Comparison of ENCODE assay signal across 30 mouse cellular contexts in genomic region chr15:60134515-60134914, GRCm38 (mm10).
A peak's percentile ranks its signal among the peaks of the same experiment; 100 is the strongest.
DNase-seq lines count a peak whose midpoint lies in the region; ATAC-seq and TF ChIP-seq lines count a peak whose summit lies in the region.
"Had no signal": no experiment of that assay in that cellular context is flagged by ENCODE, and none has a peak within 500 bp of the region (broad histone marks: within the 10 kb centered on the region; RNA-seq: fewer than 3 reads in every experiment).

No protein-coding gene starts in this region.

- no peak for ATAC-seq in embryonic facial prominence, embryonic 14.5 days (ENCODE audit: low read depth)
- ATAC-seq in limb, embryonic 14.5 days (ENCODE audit: low FRiP score, low read depth) = no peak
- no peak; the same call in 1 of the 2 replicates for ATAC-seq in lung, postnatal 0 days
- ATAC-seq: activated CD4-positive, CD25-positive, alpha-beta regulatory T cell, adult 4 months; forebrain, embryonic 14.5 days; forebrain, postnatal 0 days; hindbrain, embryonic 16.5 days had no signal

- H3K4me2 ChIP-seq in embryonic facial prominence, embryonic 14.5 days (ENCODE audit: low read depth, low read length) = no peak overlapping the region
- no peak overlapping the region for H3K4me2 ChIP-seq in limb, embryonic 14.5 days (replicated peaks; ENCODE audit: low read depth, low read length, severe bottlenecking)
- H3K4me2 ChIP-seq in lung, postnatal 0 days (replicated peaks; ENCODE audit: low read depth, low read length) = no peak overlapping the region
- H3K4me2 ChIP-seq: embryonic facial prominence, embryonic 15.5 days; heart, embryonic 12.5 days; heart, embryonic 15.5 days; hindbrain, embryonic 13.5 days had no signal

- H3K27ac ChIP-seq in embryonic facial prominence, embryonic 14.5 days (replicated peaks; ENCODE audit: low read depth, low read length) = no peak overlapping the region
- no peak overlapping the region for H3K27ac ChIP-seq in embryonic facial prominence, embryonic 10.5 days (replicated peaks)
- no peak overlapping the region for H3K27ac ChIP-seq in limb, embryonic 14.5 days (replicated peaks; ENCODE audit: low read depth, low read length)
- H3K27ac ChIP-seq in limb, embryonic 10.5 days = no peak overlapping the region
- no peak overlapping the region for H3K27ac ChIP-seq in lung, postnatal 0 days (ENCODE audit: low read length)
- H3K27ac ChIP-seq: embryonic facial prominence, embryonic 15.5 days; heart, embryonic 15.5 days; hindbrain, embryonic 10.5 days; hindbrain, embryonic 13.5 days had no signal

- no peak for TF ChIP-seq POLR2A in limb, embryonic 14.5 days (IDR thresholded peaks at IDR 0.05; ENCODE audit: borderline replicate concordance, extremely low read depth, insufficient read depth, insufficient read length)

- no peak overlapping the region for H3K4me3 ChIP-seq in embryonic facial prominence, embryonic 14.5 days (ENCODE audit: low read depth, low read length)
- no peak overlapping the region for H3K4me3 ChIP-seq in embryonic facial prominence, embryonic 10.5 days
- no peak overlapping the region for H3K4me3 ChIP-seq in limb, embryonic 14.5 days (replicated peaks; ENCODE audit: low read length)
- no peak overlapping the region for H3K4me3 ChIP-seq in limb, embryonic 10.5 days
- H3K4me3 ChIP-seq in lung, postnatal 0 days (ENCODE audit: low read depth, low read length) = no peak overlapping the region
- H3K4me3 ChIP-seq: embryonic facial prominence, embryonic 15.5 days; heart, embryonic 12.5 days; heart, embryonic 15.5 days; hindbrain, embryonic 10.5 days; hindbrain, embryonic 13.5 days had no signal

- no peaks in the 10 kb centered on the region for H3K27me3 ChIP-seq in embryonic facial prominence, embryonic 14.5 days (replicated peaks; ENCODE audit: control insufficient read depth, insufficient read depth, low read length)
- H3K27me3 ChIP-seq in embryonic facial prominence, embryonic 10.5 days (replicated peaks; ENCODE audit: low read depth, poor library complexity, severe bottlenecking) = no peaks in the 10 kb centered on the region
- H3K27me3 ChIP-seq in limb, embryonic 14.5 days (ENCODE audit: control insufficient read depth, insufficient read depth, low read length) = no peaks in the 10 kb centered on the region
- no peaks in the 10 kb centered on the region for H3K27me3 ChIP-seq in limb, embryonic 10.5 days (ENCODE audit: low read depth, poor library complexity, severe bottlenecking)
- H3K27me3 ChIP-seq in lung, postnatal 0 days (replicated peaks; ENCODE audit: insufficient read depth, low read length) = no peaks in the 10 kb centered on the region
- H3K27me3 ChIP-seq: CH12.LX; embryonic facial prominence, embryonic 15.5 days; heart, embryonic 12.5 days; heart, embryonic 15.5 days; hindbrain, embryonic 13.5 days had no signal

- DNase-seq in embryonic facial prominence, embryonic 14.5 days (ENCODE audit: low spot score) = peak; percentile 54
- DNase-seq in embryonic facial prominence, embryonic 10.5 days (ENCODE audit: low spot score) = no peak
- peak; percentile 22 for DNase-seq in limb, embryonic 14.5 days (ENCODE audit: low spot score)
- no peak for DNase-seq in limb, embryonic 10.5 days (ENCODE audit: low spot score)
- peak; percentile 35 for DNase-seq in lung, postnatal 0 days (ENCODE audit: low spot score)
- DNase-seq in lung, postnatal 36 days = no peak
- DNase-seq in forelimb bud, embryonic 11.5 days (ENCODE audit: low read depth, low spot score) = peak; percentile 6
- DNase-seq in right cerebral cortex, postnatal 25 days = no peak
- DNase-seq: adrenal gland, adult 8-10 months; adrenal gland, postnatal 25 days; B cell, adult 2 months; cerebellum, adult 11-12 months; cerebellum, adult 8-10 months; cerebellum, postnatal 10 days; cerebellum, postnatal 36 days; embryo, embryonic 11 days; forebrain, postnatal 0 days; gastrocnemius, postnatal 25 days; heart, adult 18-20 months; heart, postnatal 36 days had no signal

- no peak for TF ChIP-seq CTCF in lung, postnatal 0 days (IDR thresholded peaks at IDR 0.05)

- no peaks in the 10 kb centered on the region; the same call in 1 of the 2 replicates for H3K4me1 ChIP-seq in embryonic facial prominence, embryonic 14.5 days (ENCODE audit: control insufficient read depth, insufficient read depth, low read length)
- H3K4me1 ChIP-seq in embryonic facial prominence, embryonic 10.5 days = no peaks in the 10 kb centered on the region
- no peaks in the 10 kb centered on the region for H3K4me1 ChIP-seq in limb, embryonic 14.5 days (ENCODE audit: control insufficient read depth, insufficient read depth, low read length)
- H3K4me1 ChIP-seq in limb, embryonic 10.5 days = no peaks in the 10 kb centered on the region
- H3K4me1 ChIP-seq in lung, postnatal 0 days (ENCODE audit: insufficient read depth, low read depth, low read length) = no peaks in the 10 kb centered on the region
- H3K4me1 ChIP-seq: embryonic facial prominence, embryonic 15.5 days; heart, embryonic 15.5 days; hindbrain, embryonic 10.5 days; hindbrain, embryonic 13.5 days had no signal

- H3K36me3 ChIP-seq in embryonic facial prominence, embryonic 14.5 days (ENCODE audit: control insufficient read depth, insufficient read depth, low read length) = no peaks in the 10 kb centered on the region
- H3K36me3 ChIP-seq in embryonic facial prominence, embryonic 10.5 days (replicated peaks) = no peaks in the 10 kb centered on the region
- H3K36me3 ChIP-seq in limb, embryonic 14.5 days (ENCODE audit: control insufficient read depth, insufficient read depth, low read length) = no peaks in the 10 kb centered on the region
- H3K36me3 ChIP-seq in limb, embryonic 10.5 days = no peaks in the 10 kb centered on the region
- H3K36me3 ChIP-seq in lung, postnatal 0 days (ENCODE audit: insufficient read depth, low read length) = no peaks in the 10 kb centered on the region
- H3K36me3 ChIP-seq: embryonic facial prominence, embryonic 15.5 days; G1E; heart, embryonic 12.5 days; heart, embryonic 15.5 days; hindbrain, embryonic 10.5 days; hindbrain, embryonic 13.5 days had no signal

- no peak for TF ChIP-seq EP300 in lung, postnatal 0 days (IDR thresholded peaks at IDR 0.05)

- no peak overlapping the region for H3K9ac ChIP-seq in embryonic facial prominence, embryonic 14.5 days (ENCODE audit: low read depth, low read length)
- no peak overlapping the region for H3K9ac ChIP-seq in limb, embryonic 14.5 days (ENCODE audit: low read depth, low read length, severe bottlenecking)
- H3K9ac ChIP-seq in lung, postnatal 0 days (replicated peaks; ENCODE audit: low read depth) = no peak overlapping the region
- H3K9ac ChIP-seq: embryonic facial prominence, embryonic 15.5 days; forebrain, postnatal 0 days; heart, embryonic 12.5 days; heart, embryonic 15.5 days; hindbrain, embryonic 13.5 days had no signal

- WGBS in embryonic facial prominence, embryonic 14.5 days = 12% methylated on average over 1 of the region's 1 CpGs
- 35% methylated on average over 1 of the region's 1 CpGs for WGBS in embryonic facial prominence, embryonic 10.5 days
- 17% methylated on average over 1 of the region's 1 CpGs for WGBS in limb, embryonic 14.5 days
- WGBS in limb, embryonic 10.5 days = 70% methylated on average over 1 of the region's 1 CpGs
- WGBS in lung, postnatal 0 days = 9% methylated on average over 1 of the region's 1 CpGs

- no peaks in the 10 kb centered on the region for H3K9me3 ChIP-seq in embryonic facial prominence, embryonic 14.5 days (ENCODE audit: control insufficient read depth, low read length)
- H3K9me3 ChIP-seq in embryonic facial prominence, embryonic 10.5 days = no peaks in the 10 kb centered on the region
- H3K9me3 ChIP-seq in limb, embryonic 14.5 days (ENCODE audit: control insufficient read depth, low read length) = no peaks in the 10 kb centered on the region
- no peaks in the 10 kb centered on the region for H3K9me3 ChIP-seq in limb, embryonic 10.5 days (replicated peaks)
- H3K9me3 ChIP-seq in lung, postnatal 0 days (ENCODE audit: low read length) = no peaks in the 10 kb centered on the region
- H3K9me3 ChIP-seq: embryonic facial prominence, embryonic 15.5 days; G1E; heart, embryonic 12.5 days; heart, embryonic 15.5 days; hindbrain, embryonic 10.5 days; hindbrain, embryonic 13.5 days had no signal

Comparison
In these comparisons a context has a peak if more than half of its experiments do, and no peak if none do; other contexts are left out.
1. DNase-seq: peak in embryonic facial prominence, embryonic 14.5 days (single experiment), limb, embryonic 14.5 days (single experiment), lung, postnatal 0 days (single experiment) and forelimb bud, embryonic 11.5 days (single experiment); none in embryonic facial prominence, embryonic 10.5 days (single experiment), limb, embryonic 10.5 days (single experiment), lung, postnatal 36 days (single experiment) and right cerebral cortex, postnatal 25 days (single experiment).